Mouse (Mus musculus): Measurements from ENCODE around the gene Hrh1.
A peak's percentile ranks its signal among the peaks of the same experiment; 100 is the strongest.

The Hrh1 gene

DNA sequence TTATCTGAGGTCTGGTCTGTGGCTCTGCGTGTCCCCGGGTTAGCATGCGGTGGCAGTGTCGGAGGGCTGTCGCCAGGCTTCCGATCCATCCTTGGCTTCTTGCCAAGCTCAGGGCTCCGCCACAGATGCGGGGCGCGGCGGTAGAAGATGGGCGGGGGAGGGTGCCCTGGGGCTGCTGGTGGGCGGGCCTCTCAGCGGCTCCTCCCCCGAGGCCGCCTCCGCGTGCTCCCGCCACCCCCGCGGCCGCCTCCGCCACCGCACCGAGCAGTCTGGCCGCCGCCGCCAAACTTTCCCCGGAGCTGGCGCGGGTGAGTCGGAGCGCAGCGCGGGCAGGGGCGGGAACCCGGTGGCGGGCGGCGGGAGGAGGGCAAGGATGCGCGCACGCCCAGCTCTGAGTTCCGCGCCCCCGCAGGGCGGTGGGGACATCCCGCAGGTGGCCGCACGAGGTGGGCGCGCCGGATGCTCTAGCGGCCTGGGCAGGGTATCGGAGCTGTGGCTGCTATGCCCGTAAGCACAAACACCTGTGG is at the start of gene Hrh1:
TSS of gene Hrh1 (plus strand) at position 246 of the 527 bp plus-strand sequence.
- peak; percentile 43 for DNase-seq

DNA sequence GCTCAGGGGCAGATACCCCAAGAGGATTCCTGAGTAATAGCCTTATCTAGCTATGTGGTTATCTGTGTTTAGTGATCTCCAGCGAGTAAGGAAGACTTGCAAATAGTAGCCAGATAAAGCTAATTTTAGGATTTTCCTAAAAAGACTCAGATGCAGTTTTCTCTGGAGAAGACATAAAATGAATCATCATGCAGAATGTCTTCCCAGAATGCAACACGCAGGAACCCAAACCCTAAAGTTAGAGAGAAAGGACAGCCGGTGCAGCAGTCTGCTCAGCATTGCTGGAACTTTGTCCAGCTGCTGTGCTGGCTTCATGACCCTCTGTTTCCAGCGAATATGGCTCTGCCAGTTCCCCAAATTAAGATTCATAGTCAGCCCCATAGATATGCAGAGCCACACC is 43.1 kb upstream of the Hrh1 start:
- DNase-seq = no peak

DNA sequence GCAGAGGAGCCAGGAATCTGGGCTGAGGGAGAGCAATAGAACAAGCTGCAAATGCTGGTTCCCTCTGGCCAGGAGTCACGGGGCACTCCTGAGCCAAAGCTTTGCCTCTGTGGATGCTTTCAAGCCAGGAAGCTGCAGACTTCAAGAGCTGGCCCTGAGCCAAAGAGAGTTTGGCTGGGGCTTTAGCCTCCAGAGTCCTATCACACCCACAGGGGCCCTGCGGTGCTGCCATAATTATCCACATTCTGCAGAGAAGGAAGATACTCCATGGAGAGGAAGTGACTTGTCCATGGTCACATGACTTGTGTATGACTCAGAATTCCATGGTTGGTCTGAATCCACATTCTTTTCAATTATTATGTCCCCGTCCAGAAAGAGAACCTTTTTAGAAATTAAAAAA is 39.6 kb upstream of the Hrh1 start:
- no peak for DNase-seq

DNA sequence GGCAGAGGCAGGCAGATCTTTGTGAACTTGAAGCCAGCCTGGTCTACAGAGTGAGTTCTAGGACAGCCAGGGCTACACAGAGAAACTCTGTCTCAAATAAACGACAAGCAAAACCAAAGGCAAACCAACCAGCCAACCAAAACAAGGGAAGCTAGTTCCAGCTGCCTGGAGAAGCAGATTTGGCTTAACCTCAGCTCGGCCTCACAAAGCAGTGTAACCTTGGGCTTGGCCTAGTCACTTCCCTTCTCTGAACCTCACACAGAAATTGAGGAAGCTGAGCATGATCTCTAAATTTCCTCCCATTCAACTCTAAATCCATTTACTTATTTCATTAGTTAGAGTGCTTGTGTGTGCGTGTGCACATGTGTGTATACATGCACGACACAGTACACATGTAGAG is 35.4 kb upstream of the Hrh1 start:
- DNase-seq = no peak

DNA sequence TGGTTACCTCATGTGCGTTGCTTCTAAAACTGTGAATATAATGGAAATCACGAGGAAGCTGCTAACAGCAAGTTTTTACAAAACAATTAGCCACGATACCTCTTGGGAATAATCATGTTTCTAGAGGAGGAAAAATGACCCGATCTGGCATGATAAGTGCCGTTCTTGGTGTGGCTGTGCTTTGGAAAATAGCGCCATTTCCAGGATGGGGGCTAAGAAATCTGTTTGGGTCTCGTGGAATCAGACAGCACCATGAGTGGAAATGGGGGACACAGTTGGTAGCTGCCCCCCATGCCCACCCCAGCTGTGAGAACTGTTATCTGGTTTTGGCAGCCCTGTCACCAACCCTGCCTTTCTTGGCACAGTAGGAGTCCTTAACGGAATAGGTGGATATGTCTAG is 34.0 kb upstream of the Hrh1 start:
- DNase-seq = no peak

DNA sequence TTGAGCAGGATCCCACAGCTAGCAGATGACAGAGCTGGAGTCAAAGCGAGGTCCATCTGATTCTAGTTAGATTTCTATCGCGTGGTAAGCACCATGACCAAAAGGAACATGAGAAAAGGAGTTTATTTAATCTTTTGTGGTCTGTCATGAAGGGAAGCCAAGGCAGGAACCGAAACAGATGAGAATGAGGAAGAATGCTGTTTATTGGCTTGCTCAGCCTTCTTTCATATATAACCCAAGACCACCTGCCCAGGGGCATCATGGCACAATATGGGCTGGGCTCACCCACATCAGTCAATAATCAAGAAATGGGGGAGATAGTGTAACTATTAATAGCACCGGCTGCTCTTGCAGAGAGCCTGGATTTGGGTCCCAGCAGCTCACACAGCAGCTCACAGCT is 33.0 kb upstream of the Hrh1 start:
- no peak for DNase-seq

DNA sequence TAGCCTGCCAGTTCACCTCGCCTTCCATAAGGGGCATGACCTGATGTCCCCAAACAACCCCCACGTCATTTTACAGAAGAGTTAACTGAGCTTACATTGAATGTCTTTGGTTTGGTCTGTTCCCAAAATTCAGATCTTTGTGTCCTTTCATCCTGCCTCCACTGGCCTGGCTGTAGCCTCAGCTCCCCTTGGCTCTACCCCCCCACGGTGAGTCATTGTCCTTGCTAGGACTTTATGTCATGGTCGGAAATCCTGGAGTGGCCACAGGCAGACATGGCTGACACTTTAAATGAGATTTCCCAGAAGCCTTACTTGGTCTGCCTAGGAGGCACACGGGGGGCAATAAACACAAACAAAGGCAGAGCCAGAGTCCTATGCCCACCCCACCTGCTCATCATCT is 31.5 kb upstream of the Hrh1 start:
- DNase-seq = no peak

DNA sequence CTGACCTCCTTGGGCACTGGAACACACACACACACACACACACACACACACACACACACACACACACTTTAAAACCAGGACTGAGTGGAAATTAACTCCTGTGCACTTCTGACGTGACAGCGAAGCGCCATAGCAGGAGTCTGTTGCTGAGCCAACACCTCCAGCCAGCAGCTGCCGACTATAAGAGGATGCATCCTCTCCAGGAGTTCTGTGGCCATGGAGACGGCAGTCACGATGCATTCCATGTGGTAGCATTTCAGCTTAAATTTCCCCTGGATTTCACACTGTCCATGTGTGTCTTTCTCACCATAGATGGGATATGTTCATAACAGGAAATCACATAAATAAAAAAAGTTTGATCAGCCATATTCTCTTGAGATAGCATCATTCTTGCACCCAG is 30.1 kb upstream of the Hrh1 start:
- DNase-seq = no peak

DNA sequence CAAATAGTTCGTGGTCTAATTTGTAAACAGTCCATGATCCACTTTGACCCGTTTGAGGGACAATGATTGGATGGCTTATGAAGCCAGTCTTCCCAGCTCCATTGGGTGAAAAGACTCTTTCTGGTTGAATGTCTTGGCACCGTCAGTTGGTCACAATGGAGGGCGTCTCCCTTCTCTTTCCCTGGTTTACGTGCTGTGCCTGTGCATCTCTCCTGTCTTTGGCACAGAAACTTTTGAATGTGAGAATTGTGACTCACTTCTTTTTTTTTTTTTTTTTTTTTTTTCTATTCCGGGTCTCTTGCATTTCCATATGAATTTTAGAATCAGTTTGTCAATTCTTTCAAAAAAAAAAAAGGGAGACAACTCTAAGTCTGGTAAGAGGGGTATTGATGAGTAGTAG is 29.5 kb upstream of the Hrh1 start:
- no peak for DNase-seq

DNA sequence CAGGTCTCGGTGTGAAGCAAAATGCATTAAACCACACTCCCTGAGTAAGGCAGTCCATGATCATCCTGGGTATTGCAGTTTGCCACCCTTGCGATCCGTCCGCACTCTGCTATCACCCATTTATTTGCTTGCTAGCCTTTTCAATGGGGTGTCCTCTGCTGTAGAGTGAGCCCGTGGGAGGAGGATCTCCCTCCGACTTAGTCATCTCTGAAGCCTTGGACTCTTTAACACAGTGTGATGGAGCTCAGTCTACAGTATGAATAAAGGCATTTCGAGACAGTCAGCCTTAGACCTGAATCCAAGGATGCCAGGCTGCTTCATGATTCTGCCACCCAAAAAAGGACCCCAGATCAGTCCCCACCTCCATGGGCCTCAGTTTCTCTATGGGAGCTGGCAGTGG is 25.0 kb upstream of the Hrh1 start:
- DNase-seq = no peak

DNA sequence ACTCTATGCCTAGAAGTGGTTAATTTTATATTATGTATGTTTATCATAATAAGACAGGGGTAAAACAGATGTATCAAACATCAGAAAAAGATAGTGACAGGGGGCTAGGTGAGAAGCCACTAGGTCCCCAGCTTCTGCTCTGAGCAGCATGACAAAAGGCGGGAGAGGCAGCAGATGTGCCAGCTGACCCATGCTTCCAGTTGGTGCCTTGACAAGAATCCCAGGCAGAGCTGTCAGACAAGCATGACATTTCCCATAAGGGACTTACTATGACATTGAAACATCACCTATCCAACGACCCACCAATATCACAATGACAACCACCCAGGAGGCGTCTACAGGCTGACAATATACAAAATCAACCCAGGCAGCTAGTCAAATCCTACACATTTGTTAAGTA is 16.9 kb upstream of the Hrh1 start:
- DNase-seq = no peak

DNA sequence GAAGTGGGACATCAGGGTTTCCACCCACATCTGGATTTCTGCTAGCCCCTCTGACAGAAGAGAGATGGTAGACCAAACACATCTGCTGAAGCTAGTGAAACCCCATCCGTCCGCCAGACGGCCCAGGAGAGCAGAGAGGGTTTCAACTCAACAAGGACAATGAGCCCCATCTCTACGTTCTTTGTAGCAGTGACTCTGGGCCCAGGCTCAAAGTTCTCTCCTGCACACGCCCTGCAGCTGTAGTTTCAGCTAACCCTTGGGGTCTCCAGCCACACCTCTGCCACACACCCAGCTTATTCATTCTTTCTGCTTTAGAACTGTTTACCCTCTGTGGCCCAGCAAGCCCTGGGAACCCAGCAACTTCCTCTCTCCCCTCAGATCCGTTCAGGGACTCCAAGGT is 10.4 kb upstream of the Hrh1 start:
- DNase-seq = no peak

DNA sequence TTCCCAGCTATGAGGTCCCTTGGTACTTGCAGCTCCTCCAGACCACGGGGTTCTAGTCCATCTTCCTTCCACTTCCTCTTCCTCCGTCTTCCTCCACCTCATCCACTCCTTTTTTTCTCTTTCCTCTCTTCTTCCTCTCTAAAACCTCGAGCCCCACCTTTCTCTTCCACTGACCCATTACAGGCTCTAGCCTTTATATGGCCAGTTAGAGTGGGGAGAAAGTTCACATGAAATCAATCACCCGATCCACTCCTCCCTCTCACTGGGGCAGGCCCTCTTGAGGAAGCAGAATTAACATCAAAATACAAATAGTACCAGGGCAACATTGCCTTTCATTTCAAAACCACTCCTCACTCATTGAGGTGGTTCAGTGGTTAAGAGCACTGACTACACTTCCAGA is 9.9 kb upstream of the Hrh1 start:
- DNase-seq = no peak

DNA sequence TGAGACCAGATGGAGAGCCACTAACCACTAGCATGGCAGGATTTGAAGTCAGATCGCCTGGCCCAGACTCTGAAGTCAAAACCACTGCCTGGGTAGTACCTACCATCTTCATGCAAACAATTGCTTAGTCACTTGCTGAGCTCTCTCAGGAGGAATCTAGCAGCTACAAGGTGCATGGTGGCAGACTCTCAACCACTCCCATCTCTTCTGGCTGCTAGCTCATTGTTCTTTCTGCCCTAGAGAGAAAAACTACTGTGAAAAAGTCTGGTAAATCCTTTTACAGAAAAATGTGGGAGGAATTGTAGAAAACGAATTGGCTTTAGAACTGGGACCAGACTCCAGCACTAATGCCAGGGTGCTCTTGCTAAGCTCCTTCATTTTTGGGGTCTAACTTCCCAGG is 7.6 kb upstream of the Hrh1 start:
- no peak for DNase-seq

DNA sequence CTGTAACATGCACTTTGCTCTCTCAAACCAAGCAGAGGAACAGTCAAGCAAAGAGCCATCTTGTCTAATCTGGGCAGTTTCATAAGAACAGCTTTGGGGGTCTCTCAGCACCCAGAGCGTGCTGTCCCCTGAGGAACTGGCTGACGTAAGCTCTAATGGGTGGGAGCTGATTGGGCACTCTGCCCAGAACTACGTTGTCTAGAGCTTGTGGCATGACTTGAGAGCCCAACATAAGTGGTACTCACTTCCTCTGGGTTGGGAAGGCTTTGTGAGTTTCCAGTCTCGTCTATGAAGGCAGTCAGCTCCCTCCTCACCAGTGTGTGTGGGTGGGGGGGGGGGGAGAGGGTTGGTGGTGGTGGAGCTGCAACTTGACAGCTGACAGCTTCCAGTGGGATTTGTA is 2.8 kb upstream of the Hrh1 start:
- DNase-seq = no peak

DNA sequence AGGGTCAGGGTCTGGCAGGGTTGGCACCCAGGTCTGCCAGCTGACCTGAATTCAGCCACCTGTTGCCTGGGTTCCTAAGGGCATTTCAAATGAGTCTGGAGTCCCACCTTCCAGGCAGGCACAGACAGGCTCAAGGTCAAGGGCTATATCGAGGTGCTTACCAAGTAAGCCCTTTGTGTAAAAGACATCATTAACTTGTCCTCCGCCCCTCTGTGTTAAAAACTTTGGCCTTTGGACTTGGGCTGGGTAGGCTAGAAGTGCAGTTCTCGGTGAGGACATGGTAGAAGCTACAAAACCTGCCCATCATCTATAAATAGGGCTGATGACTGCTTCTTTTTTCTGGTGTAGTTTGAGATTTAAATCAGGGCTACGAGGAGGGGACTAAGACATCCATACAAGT is 1.1 kb upstream of the Hrh1 start:
- DNase-seq = no peak

DNA sequence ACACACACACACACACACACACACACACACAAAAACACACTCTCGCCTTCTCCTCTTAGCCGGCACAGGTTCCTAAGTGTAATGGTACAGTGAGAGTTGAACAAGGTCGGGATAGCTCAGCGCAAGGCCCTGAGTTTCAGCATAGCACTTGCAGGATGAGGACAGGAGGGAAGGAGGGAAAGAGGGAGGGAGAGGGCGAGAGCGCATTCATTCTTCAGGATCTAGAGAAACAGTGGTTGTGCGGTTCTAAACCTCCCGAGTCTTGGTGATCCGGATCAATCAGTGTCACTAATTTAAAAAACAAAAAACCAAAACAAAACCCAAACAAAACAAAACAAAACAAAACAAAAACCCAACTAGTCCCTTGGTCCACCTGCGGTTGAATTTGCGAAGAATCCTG is 456 bp upstream of the Hrh1 start:
- DNase-seq = no peak

DNA sequence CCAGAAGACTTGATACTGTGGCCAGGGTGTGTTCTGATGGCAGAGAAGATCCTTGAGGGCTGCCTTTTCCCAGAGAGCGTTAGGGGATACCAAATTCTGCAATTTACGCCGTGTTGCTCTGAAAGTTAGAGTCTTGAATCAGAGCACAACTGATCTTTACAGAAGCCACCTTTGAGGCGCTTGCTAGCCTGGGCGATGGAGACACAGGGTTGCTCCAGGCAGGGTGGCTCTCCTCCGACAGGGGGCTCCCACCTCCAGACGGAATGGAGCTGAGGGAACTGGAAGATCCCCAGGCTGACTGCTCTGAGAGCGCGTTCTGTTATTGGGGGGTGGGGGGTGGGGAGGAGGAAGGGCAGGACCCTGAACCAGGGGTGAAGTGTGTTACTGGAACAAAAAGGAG is 890 bp downstream of the Hrh1 start:
- peak; percentile 26 for DNase-seq

DNA sequence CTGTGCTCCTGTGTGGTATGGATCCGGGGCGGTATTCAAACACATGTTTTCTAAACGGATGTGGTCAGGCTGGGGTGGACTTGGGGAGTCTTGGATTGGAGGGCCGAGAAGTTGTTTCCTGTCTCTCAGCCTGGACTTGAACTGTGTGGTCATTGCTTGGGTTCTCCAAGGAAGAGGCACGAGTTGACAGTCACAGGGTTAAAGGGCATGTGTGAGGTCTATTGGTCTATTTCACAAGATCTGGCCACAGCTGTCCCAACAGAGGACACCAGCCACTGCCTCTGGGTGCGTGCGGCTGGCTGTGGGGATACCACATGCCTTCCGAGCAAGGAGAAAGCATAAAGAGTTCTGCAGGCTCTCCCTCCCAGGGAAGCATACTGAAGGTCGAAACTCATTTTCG is 2.7 kb downstream of the Hrh1 start:
- no peak for DNase-seq

DNA sequence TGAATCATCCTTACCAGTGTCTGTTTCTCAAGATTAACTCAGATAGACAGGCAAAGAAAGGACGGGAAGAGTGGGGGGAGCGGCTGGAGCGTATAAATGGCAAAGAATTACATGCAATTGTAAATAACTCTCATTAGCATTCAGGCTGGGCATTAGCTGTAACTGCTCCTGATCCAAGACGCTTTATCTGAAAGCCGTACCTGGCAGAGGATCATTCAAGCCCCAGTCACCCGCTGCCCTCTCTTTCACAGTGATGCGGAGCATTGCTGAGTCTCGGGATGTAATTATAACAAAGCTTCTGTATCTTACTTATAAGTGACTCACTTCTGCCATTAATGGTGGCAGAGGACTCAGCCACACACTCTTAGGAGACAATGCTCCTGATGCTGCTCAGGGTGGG is 3.1 kb downstream of the Hrh1 start:
- DNase-seq = no peak

DNA sequence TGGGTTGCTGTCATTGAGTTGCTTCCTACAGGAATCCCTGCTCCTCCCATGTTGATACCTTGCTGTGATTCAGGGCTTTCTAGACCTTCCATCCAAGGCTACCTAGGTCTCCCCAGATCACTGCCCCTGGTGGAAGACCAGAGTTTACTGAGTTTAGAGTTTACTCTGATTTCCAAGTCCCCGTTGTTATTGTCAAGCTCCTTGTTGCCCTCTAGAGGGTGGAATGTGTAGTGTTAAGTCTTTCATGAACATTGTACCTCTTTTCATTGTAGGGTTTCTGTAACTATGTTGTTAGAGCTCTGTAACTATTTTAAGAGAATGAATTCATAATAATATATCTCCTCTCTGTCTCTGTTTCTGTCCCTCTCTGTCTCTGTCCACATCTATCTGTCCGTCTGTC is 4.4 kb downstream of the Hrh1 start:
- no peak for DNase-seq

DNA sequence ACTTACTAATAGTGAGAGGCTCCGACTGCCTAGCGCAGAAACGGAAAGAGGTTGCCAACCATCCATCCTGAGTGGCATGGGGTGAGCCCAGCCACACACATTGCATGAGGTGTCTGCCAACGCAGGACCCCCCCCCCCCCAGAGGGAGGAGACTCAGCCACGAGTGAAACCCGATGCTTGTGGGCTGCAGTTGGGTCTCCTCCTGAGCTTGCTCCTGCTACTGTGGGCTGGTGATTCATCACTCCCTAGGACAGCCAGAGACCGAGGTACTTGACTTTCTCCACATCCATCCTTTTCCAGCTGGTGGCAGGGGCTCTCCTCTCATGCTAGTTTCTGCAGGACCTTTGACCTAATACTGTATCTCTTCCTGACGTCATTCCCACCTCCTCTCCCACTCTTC is 5.9 kb downstream of the Hrh1 start:
- no peak for DNase-seq

DNA sequence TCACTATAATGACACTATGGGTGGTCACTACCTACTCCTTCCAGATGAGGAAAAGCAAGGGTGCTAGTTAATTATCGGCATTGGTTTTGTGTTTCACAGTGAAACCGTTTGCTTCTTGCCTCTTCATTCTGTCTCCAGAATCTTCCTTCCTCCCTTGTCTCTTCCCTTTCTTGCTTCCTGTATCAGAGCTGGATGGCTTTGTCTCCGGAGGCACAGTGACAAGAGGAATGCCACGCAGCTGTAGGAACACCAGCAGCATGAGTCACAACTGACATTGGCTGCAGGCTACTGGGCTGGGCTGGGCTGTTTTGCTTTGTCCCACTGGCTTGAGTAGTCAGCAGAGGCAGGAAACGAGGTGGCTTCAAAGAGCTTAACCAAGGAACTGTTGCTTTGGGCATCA is 6.4 kb downstream of the Hrh1 start:
- no peak for DNase-seq

DNA sequence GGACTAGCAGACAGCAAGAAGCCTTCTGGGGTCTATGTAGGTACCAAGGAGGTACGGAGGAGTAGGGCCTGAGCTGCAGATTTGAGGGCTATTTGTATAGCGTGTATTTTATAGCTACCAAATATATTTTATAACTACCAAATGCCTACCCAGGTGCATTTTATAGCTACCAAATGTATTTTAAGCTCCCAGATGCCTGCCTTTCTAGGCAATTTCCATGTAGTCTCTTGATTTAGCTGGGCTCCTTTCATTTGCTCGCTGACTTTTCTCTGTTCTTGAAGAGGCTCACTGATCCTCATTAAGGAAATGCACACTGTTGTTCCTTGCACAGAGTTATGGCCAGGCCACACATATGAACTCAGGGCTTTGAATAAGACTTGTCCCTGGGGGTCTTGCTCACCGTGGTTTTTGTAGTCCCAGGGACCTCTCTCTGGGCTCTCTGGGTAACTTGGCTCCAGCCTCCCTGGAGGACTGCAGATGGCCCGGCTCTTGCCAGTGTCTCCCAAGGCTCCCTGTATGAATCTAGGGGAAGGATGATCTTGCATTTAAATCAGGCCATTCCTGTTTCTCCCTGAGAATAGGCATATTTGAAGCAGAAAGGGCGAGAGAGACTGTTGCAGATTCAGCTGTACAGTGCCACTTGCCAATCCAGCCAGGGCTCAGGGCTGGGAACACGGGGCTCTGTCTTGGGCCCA is 7.2 kb downstream of the Hrh1 start:
- no peak for DNase-seq

DNA sequence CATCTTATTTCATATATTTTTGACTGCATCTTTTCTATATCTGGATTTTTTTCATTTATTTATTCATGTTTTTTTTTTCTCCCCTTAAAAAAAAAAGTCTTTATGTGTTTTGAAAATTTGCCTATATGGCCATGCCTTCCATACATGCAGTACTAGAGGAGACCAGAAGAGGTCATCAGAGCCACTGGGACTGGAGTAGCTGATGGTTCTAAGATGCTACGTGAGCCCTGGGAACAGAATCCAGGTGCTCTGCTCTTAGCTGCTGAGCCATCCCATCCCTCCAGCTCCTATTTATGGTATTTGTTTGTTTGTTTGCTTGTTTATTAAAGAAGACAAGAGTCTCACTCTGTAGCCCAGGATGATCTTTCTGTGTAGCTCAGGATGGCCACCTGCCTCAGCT is 8.9 kb downstream of the Hrh1 start:
- peak; percentile 30 for DNase-seq

DNA sequence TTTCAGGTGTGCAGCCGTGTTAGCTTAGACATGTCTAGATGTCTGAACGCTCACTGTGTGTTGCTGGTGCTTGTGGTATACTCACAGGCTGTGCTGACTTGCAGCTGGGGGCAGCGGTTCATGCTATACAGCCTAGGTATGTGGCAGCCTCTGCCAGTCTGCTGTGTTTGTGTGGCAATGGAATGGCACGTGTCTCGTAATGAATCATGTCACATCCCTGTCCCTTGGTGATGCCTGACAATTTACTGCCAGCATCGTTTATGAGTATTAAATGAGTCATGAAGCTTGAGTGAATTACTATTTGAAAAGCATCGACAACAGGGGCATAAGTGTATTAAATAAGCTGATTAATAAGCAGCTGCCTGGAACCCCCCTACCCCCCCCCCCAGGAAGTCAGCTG is 9.3 kb downstream of the Hrh1 start:
- DNase-seq = no peak

Data from thymus, postnatal 14 days (tissue).